Mouse (Mus musculus) CH12.LX (cell line): Measurements from ENCODE around the gene Sipa1l3.

Experiments used
- CTCF ChIP-seq, 2 experiments: IDR thresholded peaks in 1 of 2; conservative IDR thresholded peaks in 1 of 2; 2 replicates each; pipeline ENCODE4 v1.5.1; 2011 to 2012; ENCODE audit warnings: low read depth in 2 of 2, low read length in 2 of 2, improper control_type of control experiment in 1 of 2, inconsistent platforms in 1 of 2, mild to moderate bottlenecking in 1 of 2, moderate library complexity in 1 of 2
- MAFK ChIP-seq: IDR thresholded peaks from 2 replicates; pipeline ENCODE4 v1.6.1; 2011; ENCODE audit warnings: low read length, improper control_type of control experiment; ENCODE audit not compliant: insufficient replicate concordance
- MXI1 ChIP-seq: IDR thresholded peaks from 2 replicates; pipeline ENCODE4 v1.6.1; 2011; ENCODE audit warnings: mild to moderate bottlenecking, low read depth, low read length, improper control_type of control experiment
- POLR2A ChIP-seq: IDR thresholded peaks from 2 replicates; pipeline ENCODE4 v1.6.1; 2011; ENCODE audit warnings: low read depth, mild to moderate bottlenecking, improper control_type of control experiment, low read length
- RAD21 ChIP-seq: IDR thresholded peaks from 2 replicates; pipeline ENCODE4 v1.6.1; 2011; ENCODE audit warnings: low read depth, mild to moderate bottlenecking, low read length, improper control_type of control experiment, moderate library complexity
- SIN3A ChIP-seq: IDR thresholded peaks from 2 replicates; pipeline ENCODE4 v1.6.1; 2012; ENCODE audit warnings: low read length, improper control_type of control experiment, inconsistent platforms
- TBP ChIP-seq: conservative IDR thresholded peaks from 2 replicates; pipeline ENCODE4 v1.6.1; 2011; ENCODE audit warnings: low read depth, low read length, improper control_type of control experiment
- UBTF ChIP-seq: IDR thresholded peaks from 2 replicates; pipeline ENCODE4 v1.6.1; 2012; ENCODE audit warnings: low read depth, mild to moderate bottlenecking, inconsistent platforms, low read length, improper control_type of control experiment, moderate library complexity
- USF1 ChIP-seq: IDR thresholded peaks from 2 replicates; pipeline ENCODE4 v1.6.1; 2014; ENCODE audit warnings: low read depth, mild to moderate bottlenecking, inconsistent platforms, low read length, improper control_type of control experiment
- USF2 ChIP-seq: conservative IDR thresholded peaks from 2 replicates; pipeline ENCODE4 v1.6.1; 2011; ENCODE audit warnings: low read depth, low read length, improper control_type of control experiment
- ZKSCAN1 ChIP-seq: IDR thresholded peaks from 2 replicates; pipeline ENCODE4 v1.6.1; 2012; ENCODE audit warnings: low read depth, inconsistent platforms, low read length, improper control_type of control experiment, borderline replicate concordance

- TF ChIP-seq UBTF (no peak), USF2 (no peak), TBP (no peak), RAD21 (no peak), CTCF (conservative IDR thresholded peaks at IDR 0.05 in 1 of 2, IDR thresholded peaks at IDR 0.05 in 1 of 2; ENCODE audit: low read depth in 2 of 2, low read length in 2 of 2) (no peak), MAFK (no peak), USF1 (no peak), POLR2A (no peak), MXI1 (no peak), SIN3A (no peak), ZKSCAN1 (no peak)
Observed at GRCm38 (mm10) chr7:29489851-29490250, 28.6 kb downstream of the Sipa1l3 start.
